Mouse (Mus musculus): Measurements from ENCODE around the gene Vma21-ps.
"Not testable (repeated sequence)": the region's sequence is repeated elsewhere in the genome, so short reads cannot be mapped to it uniquely, and the experiment has no call there.

Gene Vma21-ps

DNA sequence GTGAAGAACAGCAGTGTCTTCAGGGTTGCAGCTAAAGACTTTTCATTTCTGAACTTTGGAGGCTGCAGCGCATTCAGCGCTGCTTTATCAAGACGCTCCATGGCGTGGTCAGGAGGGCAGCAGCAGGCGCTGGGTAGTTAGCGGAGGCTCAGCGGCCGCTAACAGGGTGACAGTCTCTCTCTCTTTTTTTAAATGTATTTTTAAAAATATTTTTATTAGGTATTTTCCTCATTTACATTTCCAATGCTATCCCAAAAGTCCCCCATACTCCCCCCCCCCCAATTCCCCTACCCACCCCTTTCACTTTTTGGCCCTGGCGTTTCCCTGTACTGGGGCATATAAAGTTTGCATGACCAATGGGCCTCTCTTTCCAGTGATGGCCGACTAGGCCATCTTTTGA is at the start of gene Vma21-ps:
TSS of gene Vma21-ps (minus strand) at position 101 of the 400 bp plus-strand sequence.
- DNase-seq (ENCODE audit: extremely low read depth, low read depth) = not testable (repeated sequence)

GRCm38 (mm10) chr4:52543001-52543400 is 46.0 kb upstream of the Vma21-ps start:
- DNase-seq (ENCODE audit: extremely low read depth, low read depth) = no peak

DNA sequence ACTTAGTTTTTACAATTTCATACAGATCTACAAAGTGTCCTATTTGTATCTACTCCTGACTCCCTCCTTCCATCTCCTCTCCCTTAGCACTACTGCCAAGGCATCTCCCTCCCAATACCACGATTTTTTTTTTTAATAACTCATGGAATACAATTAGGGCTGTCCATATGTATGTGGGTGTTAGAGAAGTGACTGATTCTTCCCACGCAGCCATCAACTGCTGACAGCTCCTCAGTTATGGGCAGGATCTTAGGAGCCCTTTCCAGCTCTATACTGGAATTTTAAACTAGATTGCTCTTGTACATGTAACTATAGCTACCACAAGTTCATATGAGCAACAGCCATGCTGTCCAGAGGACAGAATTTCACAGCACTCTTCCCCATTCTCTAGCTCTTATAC is 33.6 kb upstream of the Vma21-ps start:
- no peak for DNase-seq (ENCODE audit: extremely low read depth, low read depth)

- no peak for DNase-seq (ENCODE audit: extremely low read depth, low read depth)
Observed at GRCm38 (mm10) chr4:52526464-52526863, 29.4 kb upstream of the Vma21-ps start.

- DNase-seq (ENCODE audit: extremely low read depth, low read depth) = no peak
Observed at GRCm38 (mm10) chr4:52519301-52519700, 22.3 kb upstream of the Vma21-ps start.

DNA sequence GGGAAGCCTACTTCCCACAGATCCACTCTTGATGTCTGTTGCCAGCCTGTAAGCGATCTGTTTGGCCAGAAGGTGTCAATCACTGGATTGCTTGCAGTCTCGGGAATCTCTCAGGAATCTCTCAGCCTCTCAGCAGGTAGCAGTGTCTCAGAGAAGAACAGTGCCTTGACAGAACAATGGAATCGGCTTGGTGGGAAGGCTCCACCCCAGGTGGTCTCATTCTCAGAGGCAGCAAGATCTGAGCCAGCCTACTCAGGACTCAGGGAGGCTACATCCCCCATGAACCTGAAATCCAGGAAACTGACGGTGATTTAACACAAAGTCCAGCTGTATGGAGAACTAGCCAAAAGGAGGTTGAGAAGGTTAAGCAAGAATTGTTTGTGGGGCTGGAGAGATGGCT is 20.5 kb upstream of the Vma21-ps start:
- no peak for DNase-seq (ENCODE audit: extremely low read depth, low read depth)

DNA sequence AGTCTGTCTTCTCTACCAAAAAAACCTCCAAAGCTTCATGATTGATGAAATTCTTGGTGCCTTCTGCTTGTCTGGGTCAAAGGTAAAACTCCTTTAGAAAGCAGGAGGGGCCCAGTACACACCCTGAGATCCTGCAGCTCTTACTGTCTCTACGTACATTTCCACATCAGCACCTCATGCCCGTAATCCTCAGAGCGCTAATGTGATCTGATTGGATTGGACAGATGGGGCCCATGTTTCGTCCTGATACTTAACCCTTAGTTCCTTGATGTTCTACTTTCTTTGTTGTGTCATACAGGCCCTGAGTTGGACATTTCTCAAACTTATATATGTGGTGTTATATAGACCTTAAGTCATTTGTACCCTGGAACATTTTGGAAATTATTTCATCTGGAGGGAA is 9.6 kb downstream of the Vma21-ps start:
- DNase-seq (ENCODE audit: extremely low read depth, low read depth) = no peak

GRCm38 (mm10) chr4:52473431-52473830 is 23.6 kb downstream of the Vma21-ps start:
- no peak for DNase-seq (ENCODE audit: extremely low read depth, low read depth)

DNA sequence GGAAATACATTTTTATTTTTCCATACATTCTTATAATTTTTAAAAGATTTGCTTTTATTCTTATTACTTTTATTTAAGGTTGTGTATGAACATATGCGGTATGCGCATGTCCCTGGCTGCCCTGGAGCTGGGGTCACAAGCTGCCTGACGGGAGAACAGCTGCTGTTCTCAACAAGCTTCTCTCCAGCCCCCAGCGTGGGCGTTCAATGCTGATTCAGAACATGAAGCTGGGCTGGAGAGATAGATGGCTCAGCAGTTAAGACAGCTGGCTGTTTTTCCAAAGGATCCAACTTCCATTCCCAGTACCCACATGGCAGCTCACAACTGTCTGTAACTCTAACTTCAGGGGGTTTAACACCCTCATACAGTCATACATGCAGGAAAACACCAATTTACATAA is 35.7 kb downstream of the Vma21-ps start:
- DNase-seq (ENCODE audit: extremely low read depth, low read depth) = no peak

GRCm38 (mm10) chr4:52459726-52460125 is 37.3 kb downstream of the Vma21-ps start:
- DNase-seq (ENCODE audit: extremely low read depth, low read depth) = no peak

Measured in MEL-GATA-1-ER (cell line).